Mouse (Mus musculus): ENCODE data around the gene Ptpra. TPM values are rescaled to one million over a fixed set of nuclear protein-coding genes. Genes with fewer than 3 reads are reported as not detected.

The Ptpra gene
- total RNA-seq, 2 experiments from 2014 or later = 92.2 to 106 TPM

DNA sequence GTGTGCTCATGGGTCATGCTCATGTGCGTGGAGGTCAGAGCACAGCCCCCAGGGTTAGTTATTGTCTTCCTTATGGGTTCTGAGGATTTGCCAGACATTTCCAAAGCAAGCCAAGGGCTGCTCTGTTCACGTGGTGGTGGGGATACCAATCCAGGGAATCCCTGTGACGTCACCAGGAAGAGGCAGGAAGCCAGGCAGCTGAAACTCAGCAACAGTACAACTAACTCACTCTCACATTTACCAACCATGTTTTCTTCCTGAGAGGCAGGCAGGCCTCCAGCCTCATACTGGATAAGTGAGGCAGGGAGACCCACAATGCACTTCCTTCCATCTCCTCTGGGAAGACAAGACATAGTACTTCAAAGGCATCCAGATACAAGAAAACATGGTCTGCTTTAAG lies 148.3 kb downstream of the Ptpra start:
- no peak for DNase-seq

GRCm38 (mm10) chr2:130602195-130602594 lies 152.1 kb downstream of the Ptpra start:
- DNase-seq = no peak

Small RNAs within 50 kb of the gene (microRNA-seq; reads per million reads assigned to microRNA genes)
- not detected for gene Gm23876

Other genes starting within 250 kb of the Ptpra start
- gene Nop56, start 175.8 kb upstream of the Ptpra start, total RNA-seq (2021) = 10 to 100 TPM; 94.0 to 94.6 TPM
- 100 to 1,000 TPM; 814 to 881 TPM for gene Idh3b, start 165.7 kb upstream of the Ptpra start, total RNA-seq (2021)
- 1 to 10 TPM; 4.5 to 6.2 TPM for gene Ebf4, start 155.1 kb upstream of the Ptpra start, total RNA-seq (2021)
- 10 to 100 TPM; 15.8 to 16.8 TPM for gene Cpxm1, start 52.7 kb upstream of the Ptpra start, total RNA-seq (2021)
- not detected for gene Gm28372, start 45.0 kb upstream of the Ptpra start, total RNA-seq (2021)
- not detected for gene 1700020A23Rik, start 45.0 kb upstream of the Ptpra start, total RNA-seq (2021)
- not detected for gene Tmem239, start 43.8 kb upstream of the Ptpra start, total RNA-seq (2021)
- 10 to 100 TPM; 57.5 to 58.1 TPM for gene Vps16, start 25.9 kb upstream of the Ptpra start, total RNA-seq (2021)
- 10 to 100 TPM; 12.3 to 14.3 TPM for gene Pced1a, start 25.6 kb upstream of the Ptpra start, total RNA-seq (2021)
- gene Mrps26, start 113.5 kb downstream of the Ptpra start, total RNA-seq (2021) = 10 to 100 TPM; 69.8 to 74.0 TPM
- not detected for gene Oxt, start 125.9 kb downstream of the Ptpra start, total RNA-seq (2021)
- gene Avp, start 132.3 kb downstream of the Ptpra start, total RNA-seq (2021) = not detected
- 10 to 100 TPM; 12.0 to 12.6 TPM for gene Fastkd5, start 179.7 kb downstream of the Ptpra start, total RNA-seq (2021)
- gene Ubox5, start 179.8 kb downstream of the Ptpra start, total RNA-seq (2021) = 1 to 10 TPM; 5.5 to 5.6 TPM
- 1 to 10 TPM; 9.4 to 9.5 TPM for gene Lzts3, start 192.5 kb downstream of the Ptpra start, total RNA-seq (2021)
- 100 to 1,000 TPM; 145 to 155 TPM for gene Ddrgk1, start 214.4 kb downstream of the Ptpra start, total RNA-seq (2021)
- 10 to 100 TPM; 26.6 to 33.3 TPM for gene Itpa, start 217.3 kb downstream of the Ptpra start, total RNA-seq (2021)
- gene Slc4a11, start 247.2 kb downstream of the Ptpra start, total RNA-seq (2021) = 1 to 10 TPM; 1.2 to 1.6 TPM

Measured in adrenal gland, postnatal 10 days (tissue).